Mouse (Mus musculus): ENCODE results near the gene Aspa.

Aspa gene

DNA sequence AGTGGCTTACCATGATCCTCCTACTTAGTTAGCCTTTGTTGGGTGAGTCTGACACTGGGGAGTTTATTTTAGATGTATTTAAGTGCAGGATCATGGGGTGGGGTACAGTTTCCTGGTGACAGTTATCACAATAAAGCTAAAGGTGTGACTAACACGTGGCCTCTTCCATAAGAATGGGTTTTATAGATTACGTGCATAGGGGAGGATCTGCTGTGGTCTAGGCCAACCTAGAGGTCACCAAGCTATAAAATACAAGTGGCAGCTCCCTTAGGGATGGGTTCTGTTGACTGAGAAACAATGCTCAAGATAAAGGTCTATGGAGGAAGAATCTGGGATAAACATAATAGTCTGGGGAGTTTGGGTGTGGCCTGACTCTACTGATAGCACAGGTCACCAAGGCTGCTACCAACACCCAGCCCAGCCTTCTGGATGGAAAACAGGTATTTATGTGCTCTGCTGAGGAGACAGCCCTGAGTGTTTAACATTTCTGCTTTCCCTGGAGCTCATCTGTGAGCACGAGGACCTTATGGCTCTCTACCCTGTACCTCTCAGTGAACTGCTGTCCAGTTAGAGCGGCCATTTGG is 71.9 kb downstream of the Aspa start:
- no peak for DNase-seq (ENCODE audit: low spot score)

All from urinary bladder, postnatal 14 days (tissue).